Mouse (Mus musculus) lung, adult 2 months (tissue): ENCODE measurements at regions not wholly inside any gene's neighbourhood (a gene's known extent, or its start where the extent isn't known, plus 50 kb on each side); places are given as distances from the start of the nearest gene placed in this dataset.

Experiments used
- CTCF ChIP-seq: fragments of 200-500 bp; IDR thresholded peaks from 2 replicates; pipeline ENCODE4 v1.5.1; 2011; ENCODE audit warnings: mild to moderate bottlenecking, low read length, control low read depth; ENCODE audit not compliant: insufficient read depth
- POLR2A ChIP-seq: fragments of 200-500 bp; IDR thresholded peaks from 2 replicates; pipeline ENCODE4 v1.6.1; 2011; ENCODE audit warnings: low read depth, mild to moderate bottlenecking, control low read depth, low read length, borderline replicate concordance; ENCODE audit errors: extremely low read depth

- TF ChIP-seq POLR2A: no peak
- no peak for TF ChIP-seq CTCF
Measured at GRCm38 (mm10) chr17:15251641-15252040, 125.0 kb downstream of the Dll1 start.
